ENCODE assay signal across 20 mouse cellular contexts in genomic region chr5:24183096-24183495, GRCm38 (mm10).
"Had no signal": no experiment of that assay in that cellular context is flagged by ENCODE, and none has a peak within 500 bp of the region (broad histone marks: within the 10 kb centered on the region; RNA-seq: fewer than 3 reads in every experiment).

No protein-coding gene starts in this region.

- H3K9me3 ChIP-seq: lung, embryonic 15.5 days; midbrain, embryonic 15.5 days had no signal

- H3K4me2 ChIP-seq: lung, embryonic 15.5 days; midbrain, embryonic 11.5 days; midbrain, embryonic 13.5 days; midbrain, embryonic 15.5 days; neural tube, embryonic 12.5 days had no signal

- H3K9ac ChIP-seq: liver, postnatal 0 days; lung, embryonic 15.5 days; midbrain, embryonic 13.5 days; midbrain, embryonic 15.5 days; neural tube, embryonic 12.5 days had no signal

- H3K27ac ChIP-seq: lung, embryonic 15.5 days; macrophage; midbrain, embryonic 13.5 days; midbrain, embryonic 15.5 days; neural tube, embryonic 12.5 days had no signal

- H3K4me3 ChIP-seq: lung, embryonic 15.5 days; megakaryocyte, embryonic 14.5 days; midbrain, embryonic 13.5 days; midbrain, embryonic 15.5 days; neural tube, embryonic 12.5 days had no signal

- DNase-seq: liver, postnatal 0 days; lung, adult 2 months; lung, postnatal 14 days; lung, postnatal 36 days; retina, postnatal 1 day; right cerebral cortex, adult 18-20 months; right cerebral cortex, postnatal 25 days; right cerebral cortex, postnatal 4 days; spleen, adult 18-20 months; thymus, adult 18-20 months; thymus, postnatal 14 days; thymus, postnatal 36 days had no signal

- H3K4me1 ChIP-seq: lung, embryonic 15.5 days; megakaryocyte, embryonic 14.5 days; midbrain, embryonic 13.5 days; midbrain, embryonic 15.5 days; neural tube, embryonic 12.5 days had no signal

- ATAC-seq: liver, postnatal 0 days; lung, postnatal 0 days; midbrain, embryonic 13.5 days; midbrain, embryonic 15.5 days had no signal

- H3K27me3 ChIP-seq: lung, embryonic 15.5 days; midbrain, embryonic 13.5 days; midbrain, embryonic 15.5 days; neural tube, embryonic 12.5 days had no signal
